Mouse (Mus musculus) adrenal gland, postnatal 36 days (tissue): ENCODE measurements around the gene Arid3b. TPM values are rescaled to one million over a fixed set of nuclear protein-coding genes. Genes with fewer than 3 reads are reported as not detected.

ENCODE experiments used
- DNase-seq, 2 experiments: peaks; one replicate each; pipeline ENCODE4 v3.0.0; 2021; ENCODE audit warnings: mixed read lengths in 1 of 2
- total RNA-seq, 2 experiments: library from RNA; stranded (reverse); gene quantifications; 2 replicates each; pipeline ENCODE4 v1.2.3; 2021

Arid3b gene
- total RNA-seq, 2 experiments from 2014 or later: 3.8 to 6.7 TPM

DNA sequence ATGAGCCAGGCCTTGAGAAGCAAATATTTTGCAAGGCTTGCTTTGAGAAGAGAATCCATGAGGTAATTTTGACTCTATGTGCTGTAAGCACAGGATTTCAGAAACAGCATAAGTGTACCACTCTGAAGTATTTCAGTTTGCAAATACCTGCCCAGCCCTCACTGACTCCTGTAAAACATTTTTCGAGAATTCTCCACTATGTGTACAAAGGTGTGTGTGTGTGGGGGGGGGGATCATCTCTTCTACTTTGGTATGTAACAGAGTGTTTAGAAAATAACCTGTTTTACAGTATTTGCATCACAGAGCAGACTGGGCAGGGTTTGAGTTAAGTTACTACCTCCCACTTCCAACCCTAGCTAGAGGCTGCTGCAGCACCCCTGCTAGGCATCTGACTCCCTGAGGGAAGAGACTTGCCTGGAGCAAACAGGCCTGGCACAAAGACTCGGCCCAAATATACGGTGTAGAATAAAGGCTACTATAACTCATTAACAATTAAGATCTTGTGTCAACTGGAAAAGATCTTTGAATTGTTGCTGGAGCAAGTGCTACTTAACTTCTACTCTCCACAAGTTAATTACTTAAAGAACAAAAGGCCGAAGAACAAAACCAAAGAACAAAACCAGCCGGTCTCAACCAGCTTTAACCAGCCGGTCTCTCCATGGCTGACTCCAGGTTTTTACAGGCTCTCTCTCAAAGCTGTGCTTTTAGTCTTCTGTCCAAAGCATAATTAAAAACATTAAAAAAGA, 6.6 kb downstream of the Arid3b start:
- no peak for DNase-seq

GRCm38 (mm10) chr9:57823397-57823796, 13.2 kb downstream of the Arid3b start:
- DNase-seq: no peak

DNA sequence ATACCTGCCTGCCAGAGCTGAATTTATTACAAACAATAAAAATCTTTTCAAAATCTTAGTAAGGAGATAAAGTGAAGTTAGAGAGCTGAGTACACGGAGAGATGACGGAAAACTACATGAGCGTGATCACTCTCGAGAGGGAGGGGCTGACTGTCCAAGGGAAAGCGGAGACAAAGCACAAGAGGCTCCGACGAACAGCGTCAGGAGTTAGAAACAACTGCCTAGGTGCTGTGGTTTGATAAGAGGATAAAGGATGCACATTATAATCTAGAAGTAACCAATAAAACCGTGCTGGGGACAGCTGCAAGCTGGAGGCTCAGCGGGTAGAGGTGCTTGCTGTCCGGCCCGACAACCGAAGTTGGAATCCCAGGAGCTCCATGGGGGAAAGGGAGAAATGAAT, 13.8 kb downstream of the Arid3b start:
- DNase-seq: no peak

GRCm38 (mm10) chr9:57820186-57821080, 16.2 kb downstream of the Arid3b start:
- no peak for DNase-seq

- DNase-seq: peak; percentile 8 to 24
Measured at GRCm38 (mm10) chr9:57817220-57817667, 19.3 kb downstream of the Arid3b start.

DNA sequence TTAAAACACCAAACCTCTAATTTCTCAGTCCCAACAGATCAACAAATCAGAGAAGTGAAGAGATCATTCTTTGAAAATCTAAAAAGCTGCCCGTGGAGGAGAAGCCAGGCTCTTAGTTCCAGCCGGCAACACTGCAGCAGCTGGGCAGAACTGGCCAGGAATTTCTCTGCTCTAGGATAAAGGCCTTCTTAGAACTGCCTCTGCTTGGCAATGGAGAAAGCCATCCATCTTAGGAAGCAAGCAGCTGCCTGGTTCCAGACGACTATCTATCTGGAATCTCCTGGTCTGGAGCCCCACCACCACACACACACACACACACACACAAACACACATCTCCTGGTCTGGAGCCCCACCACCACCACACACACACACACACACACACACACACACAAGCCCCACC, 21.7 kb downstream of the Arid3b start:
- no peak for DNase-seq

DNA sequence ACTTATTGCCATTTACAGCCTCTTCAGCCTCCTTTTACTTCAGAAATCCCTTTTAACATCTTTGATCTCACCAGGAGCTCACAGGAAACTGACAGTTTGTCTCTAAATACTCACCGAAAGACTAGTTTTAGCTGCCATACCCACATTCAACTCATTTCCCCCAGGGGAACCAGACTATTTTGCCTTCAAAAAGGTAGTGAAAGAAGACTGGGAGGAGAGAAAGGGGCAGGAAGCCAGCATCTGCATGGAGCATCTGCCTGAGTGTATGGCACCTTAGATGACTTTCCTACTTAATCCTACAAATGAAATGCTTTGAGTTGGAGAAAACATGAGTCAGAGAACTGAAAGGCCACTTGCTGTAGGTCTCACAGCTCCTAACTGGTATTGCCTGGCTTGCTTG, 22.6 kb downstream of the Arid3b start:
- no peak for DNase-seq

GRCm38 (mm10) chr9:57811793-57812733, 24.5 kb downstream of the Arid3b start:
- no peak for DNase-seq

DNA sequence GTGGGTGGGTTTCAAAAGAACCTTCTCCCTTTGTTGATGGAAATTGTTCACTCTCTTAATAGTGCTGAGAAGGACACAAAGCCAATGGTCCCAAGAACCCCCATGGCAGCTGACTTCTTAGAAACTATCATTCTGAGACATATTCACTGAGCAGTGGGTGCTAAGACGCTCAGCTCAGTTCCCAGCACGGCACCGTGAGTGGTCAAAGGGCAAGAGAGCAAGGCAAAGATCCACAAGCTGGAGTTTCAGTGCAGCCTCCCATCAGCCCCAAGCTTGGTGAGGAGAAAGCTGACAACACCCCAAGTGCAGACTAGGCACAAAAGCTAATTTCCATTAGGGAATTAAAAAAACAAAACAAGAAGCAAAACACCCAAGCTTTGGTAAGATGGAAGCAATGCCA, 25.9 kb downstream of the Arid3b start:
- DNase-seq: no peak

GRCm38 (mm10) chr9:57808771-57809310, 27.8 kb downstream of the Arid3b start:
- DNase-seq: no peak

DNA sequence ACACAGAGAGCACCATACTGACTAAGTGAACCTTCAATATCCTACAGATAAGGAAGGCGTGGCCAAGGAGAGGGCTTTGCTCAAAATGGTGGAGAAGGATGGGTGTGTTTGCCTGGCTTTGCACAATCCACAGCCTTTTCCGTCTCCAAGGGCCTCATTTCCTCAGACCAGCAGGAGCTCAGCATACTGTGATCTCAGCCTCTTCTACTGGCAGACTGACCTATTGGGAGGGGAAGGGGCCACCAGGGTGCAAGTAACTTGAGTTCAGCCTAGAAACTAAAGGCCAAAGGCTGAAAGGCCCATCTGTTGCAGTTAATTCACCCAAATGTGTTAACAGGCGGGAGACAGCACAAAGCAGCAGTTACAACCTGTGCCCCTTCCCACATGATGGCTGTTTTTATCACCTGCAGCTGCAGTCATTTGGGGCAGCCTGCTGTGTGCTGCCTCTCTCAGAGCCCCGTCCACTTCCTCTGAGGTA, 29.4 kb downstream of the Arid3b start:
- DNase-seq: no peak

DNA sequence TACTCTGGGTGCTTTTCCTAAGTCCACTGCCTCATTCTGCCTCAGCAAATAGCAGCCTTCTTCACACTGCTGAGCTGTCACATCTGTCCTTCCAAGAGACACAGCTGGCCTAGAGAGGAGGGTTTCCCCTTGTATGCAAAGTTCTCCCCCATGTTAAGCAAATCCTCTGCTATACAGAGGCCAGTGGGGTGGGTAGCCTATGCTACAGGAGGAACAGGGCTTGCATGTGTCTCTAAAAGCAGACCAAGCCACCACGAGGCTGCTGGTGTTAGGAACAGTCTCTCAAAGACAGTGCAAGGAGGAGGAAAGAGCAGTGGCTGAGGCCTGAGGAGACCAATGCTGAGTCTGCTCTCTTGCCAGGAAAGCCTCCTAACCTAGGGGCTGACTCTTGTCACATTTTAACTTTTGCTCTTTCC, 30.5 kb downstream of the Arid3b start:
- DNase-seq: no peak

GRCm38 (mm10) chr9:57805087-57805737, 31.4 kb downstream of the Arid3b start:
- DNase-seq: no peak

GRCm38 (mm10) chr9:57803839-57804238, 32.8 kb downstream of the Arid3b start:
- DNase-seq: no peak

- no peak for DNase-seq
Measured at GRCm38 (mm10) chr9:57803047-57803446, 33.5 kb downstream of the Arid3b start.

- no peak for DNase-seq
Measured at GRCm38 (mm10) chr9:57800325-57800975, 36.1 kb downstream of the Arid3b start.

DNA sequence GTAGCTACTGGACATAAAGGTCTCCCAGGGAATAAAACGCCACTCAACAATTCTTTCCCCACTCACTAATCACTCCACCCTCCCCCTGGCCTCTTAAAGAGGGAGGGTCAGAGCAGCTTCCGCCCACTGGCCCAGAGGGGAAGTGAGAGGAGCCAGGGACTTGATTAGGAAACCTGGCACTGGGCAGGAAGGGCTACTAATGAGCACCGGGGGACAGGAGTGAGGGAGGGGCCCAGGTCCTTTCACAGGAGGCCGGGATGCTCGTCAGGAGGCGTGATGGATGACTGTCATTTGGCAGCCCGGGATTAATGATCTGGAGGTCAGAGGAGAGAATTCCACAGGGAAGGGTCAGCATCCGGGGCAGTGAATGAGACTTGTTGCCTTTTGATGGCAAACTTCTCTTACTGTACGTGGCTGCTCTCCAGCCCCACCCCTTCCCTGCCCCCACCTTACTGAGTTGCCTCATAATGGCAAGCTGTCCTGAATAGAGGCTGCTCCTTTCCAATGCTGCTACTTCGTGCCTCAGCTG, 37.8 kb downstream of the Arid3b start:
- peak in 1 of 2 experiments; percentile 20 for DNase-seq

DNA sequence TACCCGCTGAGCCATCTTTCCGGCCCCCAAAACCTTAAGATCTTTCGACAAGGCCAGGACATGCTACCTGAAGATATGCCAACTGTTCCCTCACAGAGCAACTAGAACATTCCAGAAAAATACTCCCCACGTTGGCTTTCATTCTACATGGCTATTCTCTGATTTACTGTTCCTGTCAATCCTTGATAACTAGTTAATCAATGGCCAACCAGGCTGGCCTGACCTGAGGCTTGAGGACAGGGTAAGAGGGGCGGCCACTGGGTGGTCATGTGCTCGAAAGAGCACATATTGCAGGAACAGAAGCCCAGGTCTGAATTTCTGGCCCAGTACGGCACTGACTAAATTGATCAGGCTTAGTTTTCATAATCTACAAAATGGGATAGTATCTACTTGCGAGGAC, 39.1 kb downstream of the Arid3b start:
- DNase-seq: no peak

GRCm38 (mm10) chr9:57789733-57790132, 46.9 kb downstream of the Arid3b start:
- DNase-seq: no peak

DNA sequence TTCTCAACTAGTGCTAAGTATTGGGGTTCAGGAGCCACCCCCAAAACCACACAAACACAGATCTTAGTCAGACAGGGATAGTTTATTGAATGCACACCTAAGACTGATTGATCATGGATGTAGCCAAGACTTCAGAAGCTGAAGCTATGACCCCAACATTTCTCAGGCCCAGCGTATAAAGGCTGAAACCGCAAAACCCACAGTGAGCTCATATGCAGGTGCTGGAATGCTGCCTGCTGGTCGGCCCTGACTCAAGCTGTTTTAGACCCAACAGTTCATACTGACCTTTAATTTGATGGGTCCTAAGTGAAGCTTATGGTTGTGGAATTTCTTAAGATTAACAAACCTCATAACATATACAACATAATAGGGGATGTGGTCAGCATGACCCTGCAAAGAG, 53.9 kb downstream of the Arid3b start:
- DNase-seq: peak in 1 of 2 experiments; percentile 12
